In genomic region chr10:77623069-77623492, GRCm38 (mm10) we compare ENCODE assay signal across 7 mouse cellular contexts. TPM values are rescaled to one million over a fixed set of nuclear protein-coding genes. Genes with fewer than 3 reads are reported as not detected.
DNase-seq lines count a peak whose midpoint lies in the region; ATAC-seq and TF ChIP-seq lines count a peak whose summit lies in the region.

No protein-coding gene starts in this region.

- H3K27ac ChIP-seq in stomach, postnatal 0 days (replicated peaks), result peak overlapping the region; percentile 97

- peak; percentile 12 for DNase-seq in thymus, postnatal 25 days
- no peak for DNase-seq in thymus, postnatal 4 days
- peak; percentile 50 for DNase-seq in embryo, embryonic 10.5 days (ENCODE audit: low spot score)
- peak; percentile 78 for DNase-seq in heart, adult 8-10 months (ENCODE audit: low spot score)
- DNase-seq in kidney, postnatal 25 days, result peak; percentile 22 to 48
- DNase-seq in lung, postnatal 4 days, result peak; percentile 63 to 84
- DNase-seq in stomach, postnatal 0 days (ENCODE audit: low spot score), result peak; percentile 54

- H3K9me3 ChIP-seq in stomach, postnatal 0 days (ENCODE audit: control insufficient read depth, low read length), result no peaks in the 10 kb centered on the region

- no peaks in the 10 kb centered on the region for H3K36me3 ChIP-seq in stomach, postnatal 0 days (ENCODE audit: control insufficient read depth, insufficient read depth, low read length)

- peak overlapping the region; percentile 98 for H3K9ac ChIP-seq in stomach, postnatal 0 days (ENCODE audit: low read length)

- WGBS in stomach, postnatal 0 days, result 2% methylated on average over 8 of the region's 8 CpGs

- ATAC-seq in stomach, postnatal 0 days (ENCODE audit: low FRiP score, low TSS enrichment), result peak; percentile 43

- peak; percentile 38; the same call in 1 of the 2 replicates for TF ChIP-seq CTCF in stomach, postnatal 0 days (IDR thresholded peaks at IDR 0.05; ENCODE audit: low read depth)

- peaks cover 20% of the 10 kb centered on the region for H3K4me1 ChIP-seq in stomach, postnatal 0 days (replicated peaks; ENCODE audit: control insufficient read depth, insufficient read depth)

- H3K27me3 ChIP-seq in stomach, postnatal 0 days (ENCODE audit: control insufficient read depth, insufficient read depth, low read length), result no peaks in the 10 kb centered on the region

- peak overlapping the region; percentile 99 for H3K4me3 ChIP-seq in stomach, postnatal 0 days (ENCODE audit: low read depth, low read length)

- TF ChIP-seq EP300 in stomach, postnatal 0 days (optimal IDR thresholded peaks at IDR 0.05), result no peak

- peak overlapping the region; percentile 81 for H3K4me2 ChIP-seq in stomach, postnatal 0 days (replicated peaks; ENCODE audit: low read depth)

RNA-seq across cellular contexts. Expression of gene Ube2g2, which starts 1.0 kb away (rescaled TPM):
- total RNA-seq in heart, adult 8-10 months (2022), result 10 to 100 TPM; 78.9 to 82.9 (median 81.2) TPM
- 53.8 and 54.5 TPM in 2 replicates for polyA plus RNA-seq in stomach, postnatal 0 days (2015; fragmentation: Nextera tagmentation; extraction: Ambion mirVana)

RNA-seq across cellular contexts. Expression of gene Gm49325, which starts 17.1 kb away (rescaled TPM):
- total RNA-seq in heart, adult 8-10 months (2022), result 10 to 100 TPM in 3 of 4 experiments, 1 to 10 TPM in 1; 8.3 to 15.8 (median 13.9) TPM
- 12.6 and 17.3 TPM in 2 replicates for polyA plus RNA-seq in stomach, postnatal 0 days (2015; fragmentation: Nextera tagmentation; extraction: Ambion mirVana)

RNA-seq across cellular contexts. Expression of gene Sumo3, which starts 17.2 kb away (rescaled TPM):
- 10 to 100 TPM; 59.3 to 76.7 (median 67.5) TPM for total RNA-seq in heart, adult 8-10 months (2022)
- polyA plus RNA-seq in stomach, postnatal 0 days (2015; fragmentation: Nextera tagmentation; extraction: Ambion mirVana), result 232 and 239 TPM in 2 replicates

RNA-seq across cellular contexts. Expression of gene Pttg1ip, which starts 41.6 kb away (rescaled TPM):
- 100 to 1,000 TPM; 132 to 142 (median 134) TPM for total RNA-seq in heart, adult 8-10 months (2022)
- polyA plus RNA-seq in stomach, postnatal 0 days (2015; fragmentation: Nextera tagmentation; extraction: Ambion mirVana), result 278 and 317 TPM in 2 replicates
